Mouse (Mus musculus): ENCODE measurements around the gene Phlda2.
A peak's percentile ranks its signal among the peaks of the same experiment; 100 is the strongest.
"Not testable (repeated sequence)": the region's sequence is repeated elsewhere in the genome, so short reads cannot be mapped to it uniquely, and the experiment has no call there.

Phlda2 gene

DNA sequence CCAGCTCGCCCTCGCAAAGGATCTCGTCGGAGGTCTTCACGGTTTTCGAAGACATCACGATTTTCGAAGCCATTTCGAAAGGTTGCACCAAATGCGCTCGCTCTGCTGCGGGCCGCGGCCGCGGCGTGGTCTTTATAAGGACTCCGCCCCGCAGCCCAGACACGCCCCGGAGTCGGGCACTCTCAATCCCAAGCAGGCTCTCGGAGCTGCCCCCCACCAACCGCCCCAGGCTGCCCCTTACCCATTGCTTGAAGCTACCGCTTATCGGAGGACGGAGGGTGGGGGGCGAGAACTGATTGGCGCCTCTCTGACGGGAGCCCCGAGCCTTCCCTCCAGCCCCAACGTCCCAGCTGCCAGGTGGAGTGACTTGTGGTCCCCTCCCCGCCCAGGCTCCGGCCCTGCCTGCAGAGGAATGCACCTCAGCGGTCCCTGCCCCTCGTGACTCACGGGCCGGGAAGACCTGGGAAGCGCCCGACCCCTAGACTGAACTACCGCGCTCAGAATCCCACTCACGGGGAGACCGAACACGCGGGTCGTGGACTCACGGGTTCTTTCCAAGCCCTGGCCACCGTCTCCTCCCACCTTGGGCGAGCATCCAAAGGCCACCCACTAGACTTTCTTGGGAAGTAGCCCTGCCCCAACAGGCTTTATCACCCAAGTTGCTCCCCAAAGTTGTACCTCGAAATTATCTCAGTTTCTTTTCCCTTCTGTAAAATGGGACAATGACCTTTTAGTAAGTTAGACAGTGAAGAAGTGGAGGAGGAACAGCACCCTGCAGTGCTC is at the start of gene Phlda2:
TSS of gene Phlda2 (minus strand) at position 733 of the 783 bp plus-strand sequence.
- DNase-seq (ENCODE audit: low spot score in 2 of 2), result peak; percentile 33 to 46

DNA sequence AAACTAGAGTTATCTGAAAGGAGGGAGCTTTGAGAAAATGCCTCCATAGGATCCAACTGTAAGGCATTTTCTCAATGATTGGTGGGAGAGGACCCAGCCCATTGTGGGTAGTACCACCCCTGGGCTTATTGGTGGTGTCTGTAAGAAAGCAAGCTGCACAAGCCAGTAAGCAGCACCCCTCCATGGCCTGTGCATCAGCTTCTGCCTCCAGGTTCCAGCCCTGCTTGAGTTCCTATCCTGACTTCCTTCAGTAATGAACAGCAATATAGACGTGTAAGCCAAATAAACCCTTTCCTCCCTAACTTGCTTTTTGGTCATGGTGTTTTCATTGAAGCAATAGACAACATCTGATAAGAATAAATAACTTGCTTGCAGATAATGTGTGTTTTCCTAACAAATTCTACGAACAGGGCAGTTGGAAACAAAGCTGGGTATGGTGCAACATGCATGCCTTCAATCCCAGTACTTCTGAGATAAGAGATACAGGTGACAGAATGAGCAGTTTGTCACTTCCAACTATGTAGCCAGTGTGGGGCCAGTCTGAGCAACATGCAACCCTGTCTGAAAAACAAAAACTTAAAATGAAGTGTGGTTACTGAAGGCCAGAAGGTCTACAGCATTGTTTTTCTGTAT is 46.8 kb upstream of the Phlda2 start:
- DNase-seq (ENCODE audit: low spot score in 2 of 2), result no peak

GRCm38 (mm10) chr7:143548976-143549457 is 46.1 kb upstream of the Phlda2 start, which contains the start of gene Nap1l4:
Gene Nap1l4 (minus strand): TSS chr7:143549106.
- DNase-seq (ENCODE audit: low spot score in 2 of 2), result peak; percentile 99 to 100

DNA sequence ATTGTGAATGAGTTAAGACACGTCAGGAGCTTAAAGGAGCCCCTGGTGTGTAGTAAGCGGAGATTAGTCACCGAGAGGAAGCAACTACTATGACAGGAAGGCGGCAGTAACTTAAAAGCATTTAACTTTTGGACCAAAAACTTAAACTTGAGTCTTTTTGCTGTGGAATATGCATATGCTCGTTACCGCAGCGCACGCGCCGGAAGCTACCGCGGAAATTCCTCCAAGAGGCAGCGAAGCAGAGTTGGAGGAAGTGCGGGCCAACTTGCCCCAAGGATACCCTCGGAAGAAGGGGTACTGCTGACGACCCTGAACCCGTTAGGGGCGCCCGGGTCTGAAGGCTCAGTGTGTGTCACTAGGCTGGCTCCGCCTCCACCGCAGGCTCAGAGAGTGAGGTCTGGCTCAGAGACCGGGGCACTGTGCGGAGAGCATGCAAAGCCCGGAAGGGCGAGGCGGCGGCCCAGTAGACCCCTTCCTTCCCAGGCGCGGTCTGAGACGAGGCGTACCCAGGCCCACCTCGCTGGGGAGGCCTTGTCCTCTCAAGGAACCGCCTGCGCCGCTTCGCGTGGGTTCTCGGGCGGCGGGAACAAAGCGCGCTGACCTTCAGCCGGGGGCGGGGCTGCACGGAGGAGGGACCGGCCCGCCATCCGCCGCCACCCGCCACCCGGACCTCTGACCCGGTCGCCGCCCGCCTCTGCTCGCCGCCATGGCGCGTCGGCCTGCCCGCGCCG is 45.4 kb upstream of the Phlda2 start:
- no peak for DNase-seq (ENCODE audit: low spot score in 2 of 2)

- no peak for DNase-seq (ENCODE audit: low spot score in 2 of 2)
Measured at GRCm38 (mm10) chr7:143546554-143546953, 43.6 kb upstream of the Phlda2 start.

DNA sequence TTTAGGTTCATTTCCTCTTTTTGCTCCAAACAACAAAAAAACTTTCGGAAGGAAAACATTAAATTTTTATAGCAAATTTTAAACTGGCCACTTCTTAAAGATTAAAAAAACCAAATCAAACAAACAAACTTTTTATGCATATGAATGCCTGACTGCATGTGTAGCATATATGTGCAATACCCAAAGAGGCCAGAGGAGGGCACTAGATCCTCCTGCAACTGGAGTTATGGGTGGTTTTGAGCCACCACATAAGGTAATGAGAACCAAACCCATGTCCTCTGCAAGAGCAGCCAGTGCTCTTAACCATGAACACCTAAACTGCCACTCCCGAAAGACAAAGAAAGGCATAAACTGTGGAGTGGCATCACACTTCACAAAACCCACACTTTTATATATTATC is 41.4 kb upstream of the Phlda2 start:
- no peak for DNase-seq (ENCODE audit: low spot score in 2 of 2)

GRCm38 (mm10) chr7:143538671-143539070 is 35.7 kb upstream of the Phlda2 start:
- no peak for DNase-seq (ENCODE audit: low spot score in 2 of 2)

DNA sequence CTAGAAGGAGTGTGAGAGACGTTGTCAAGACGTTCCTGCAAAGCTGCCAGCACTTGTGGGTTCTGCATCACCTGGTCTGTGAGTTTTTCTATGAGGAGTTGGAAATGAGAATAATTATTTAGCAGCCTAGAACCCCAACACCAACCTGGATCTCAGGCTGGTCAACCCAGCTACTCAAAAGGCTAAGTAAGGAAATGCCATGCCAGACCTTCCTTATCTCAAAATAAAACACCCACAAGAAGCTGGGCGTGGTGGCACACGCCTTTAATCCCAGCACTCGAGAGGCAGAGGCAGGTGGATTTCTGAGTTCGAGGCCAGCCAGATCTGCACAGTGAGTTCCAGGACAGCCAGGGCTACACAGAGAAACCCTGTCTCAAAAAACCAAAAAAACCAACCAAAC is 35.3 kb upstream of the Phlda2 start:
- not testable (repeated sequence) for DNase-seq (ENCODE audit: low spot score in 2 of 2)

DNA sequence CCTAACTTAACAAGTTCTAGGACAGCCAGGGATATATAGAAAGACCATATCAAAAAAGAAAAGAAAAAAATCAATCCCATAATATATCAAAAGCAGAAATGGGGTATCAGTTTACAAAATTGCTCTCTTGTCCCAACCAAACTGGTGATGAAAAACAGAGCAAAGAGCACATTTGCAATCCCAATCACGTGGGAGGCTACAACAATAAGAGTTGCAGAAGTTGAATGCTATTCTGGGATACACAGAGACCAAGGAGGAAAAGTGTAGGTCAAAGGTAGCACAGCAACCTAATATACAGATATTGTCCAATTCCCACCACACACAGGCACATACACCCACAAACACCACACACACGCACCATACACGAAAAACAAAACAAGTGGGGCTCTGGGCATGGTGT is 33.3 kb upstream of the Phlda2 start:
- DNase-seq (ENCODE audit: low spot score in 2 of 2), result no peak

DNA sequence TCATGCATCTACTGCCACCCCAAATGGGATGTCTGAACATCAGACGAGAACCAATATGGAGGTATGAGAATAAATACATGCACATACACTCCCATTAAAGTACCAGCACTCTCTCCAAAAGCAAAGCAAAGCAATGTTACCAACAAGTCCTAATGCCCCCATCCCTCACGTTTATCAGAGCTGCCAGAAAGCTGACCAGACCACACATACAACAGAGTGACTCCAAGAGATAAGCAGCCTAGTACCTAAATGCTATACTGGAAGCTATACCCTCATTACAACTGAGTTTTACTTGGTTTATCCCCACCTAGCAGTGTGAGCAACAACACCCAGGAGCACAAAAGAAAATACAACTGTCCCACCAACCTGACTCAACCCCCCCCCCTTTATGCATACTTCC is 30.3 kb upstream of the Phlda2 start:
- no peak for DNase-seq (ENCODE audit: low spot score in 2 of 2)

DNA sequence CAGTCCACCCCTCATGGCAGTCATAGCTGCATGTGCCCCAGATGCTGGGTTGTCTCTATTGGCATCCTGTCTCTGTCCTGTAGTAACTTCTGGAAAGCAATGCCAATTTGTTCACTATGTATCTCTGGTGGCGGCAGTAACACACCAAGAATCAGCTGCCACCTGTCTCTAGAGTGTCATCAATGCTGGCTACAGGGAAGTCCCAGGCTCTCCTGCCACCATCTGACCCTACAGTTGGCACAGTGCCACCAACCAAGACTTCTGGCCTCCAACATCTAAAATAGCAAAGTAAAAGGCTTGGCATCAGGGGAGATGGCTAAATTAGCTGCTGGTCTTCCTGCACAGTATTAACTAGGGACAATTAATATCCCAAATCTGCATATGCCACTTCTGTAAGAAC is 29.5 kb upstream of the Phlda2 start:
- no peak for DNase-seq (ENCODE audit: low spot score in 2 of 2)

GRCm38 (mm10) chr7:143519333-143519732 is 16.4 kb upstream of the Phlda2 start:
- DNase-seq (ENCODE audit: low spot score in 2 of 2), result no peak

- DNase-seq (ENCODE audit: low spot score in 2 of 2), result no peak
Measured at GRCm38 (mm10) chr7:143514416-143514768, 11.4 kb upstream of the Phlda2 start.

DNA sequence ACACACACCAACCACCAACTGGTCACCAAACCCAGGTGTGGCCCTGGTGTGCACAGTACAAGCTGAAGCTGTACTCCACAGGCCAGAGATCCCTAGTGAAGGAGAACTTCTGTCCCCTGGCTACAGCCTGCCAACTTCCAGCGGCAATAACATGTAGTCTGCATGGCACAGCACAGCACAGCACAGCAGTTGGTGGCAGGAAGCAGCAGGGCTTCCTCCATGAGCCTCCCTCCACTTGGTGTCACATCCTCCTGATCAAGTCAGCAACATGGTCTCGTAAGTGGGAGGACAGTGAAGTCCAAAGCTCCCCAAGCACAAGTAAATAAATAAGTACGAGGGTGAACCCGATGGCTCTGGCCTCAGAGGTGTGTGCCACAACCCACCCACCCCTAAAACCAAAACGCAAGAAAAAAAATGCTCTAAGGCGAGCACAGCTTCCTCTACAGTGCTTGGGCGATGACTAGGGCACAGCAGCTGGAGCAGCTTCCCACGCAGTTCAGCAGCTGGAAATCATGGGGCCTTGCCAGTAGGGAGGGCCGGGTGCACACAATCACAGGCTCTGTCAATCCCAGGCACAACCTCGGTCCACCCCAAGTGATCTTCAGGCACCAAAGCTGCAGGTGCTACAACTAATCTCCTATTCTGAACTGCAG is 10.9 kb upstream of the Phlda2 start:
- no peak for DNase-seq (ENCODE audit: low spot score in 2 of 2)

DNA sequence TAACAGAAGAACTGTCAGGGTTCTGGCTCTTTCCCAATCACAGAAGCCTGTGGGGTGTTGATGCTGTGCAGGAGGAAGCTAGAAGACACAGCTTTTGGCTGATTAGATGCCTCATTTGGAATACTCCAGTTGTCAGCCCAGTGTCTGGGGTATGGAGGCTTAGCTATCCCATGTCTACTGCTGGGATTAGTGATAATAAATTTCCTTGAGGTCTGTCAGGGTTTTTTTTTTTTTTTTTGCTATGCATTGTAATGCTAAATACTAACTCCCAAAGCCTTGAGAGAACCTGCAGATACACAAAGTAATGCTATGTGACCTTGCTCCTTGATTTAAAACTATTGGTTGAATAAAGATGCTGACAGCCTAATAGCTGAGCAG is 8.4 kb upstream of the Phlda2 start:
- no peak for DNase-seq (ENCODE audit: low spot score in 2 of 2)

DNA sequence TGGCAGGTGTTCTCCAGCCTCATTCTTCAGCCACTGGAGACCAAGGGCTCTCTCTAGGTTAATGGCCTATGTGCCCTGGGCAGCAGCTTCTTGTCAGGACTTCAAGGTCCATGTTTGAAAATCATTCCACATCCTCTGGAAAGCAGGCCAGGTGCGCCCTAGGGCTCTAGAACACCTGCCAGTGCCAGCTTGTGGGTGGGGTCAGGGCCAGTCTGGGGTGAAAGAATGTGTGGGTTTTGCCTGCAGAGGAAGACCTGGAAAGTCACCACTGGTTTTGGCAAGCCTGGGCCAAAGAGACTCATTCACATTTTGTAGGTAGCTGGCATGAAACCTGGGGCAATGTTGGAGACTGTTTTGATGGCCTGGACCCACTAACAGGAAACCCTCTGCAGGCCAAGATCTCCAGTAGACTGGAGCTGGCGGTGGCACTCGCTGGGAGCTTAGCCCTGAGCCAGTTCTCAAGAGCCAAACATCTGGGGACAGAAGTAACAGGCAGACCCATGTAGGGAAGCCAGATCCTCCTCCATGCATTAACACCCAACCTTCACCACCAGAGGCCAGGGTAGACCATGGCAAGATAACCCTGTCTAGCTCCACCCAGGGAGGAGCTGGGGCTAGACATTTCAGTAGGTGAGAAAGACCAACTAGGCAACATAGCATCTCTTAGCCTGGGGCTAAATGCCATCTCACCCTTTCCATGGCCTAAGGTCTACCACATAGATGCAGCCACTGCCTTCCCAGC is 7.8 kb upstream of the Phlda2 start:
- no peak for DNase-seq (ENCODE audit: low spot score in 2 of 2)

- DNase-seq (ENCODE audit: low spot score in 2 of 2), result no peak
Measured at GRCm38 (mm10) chr7:143509566-143509965, 6.6 kb upstream of the Phlda2 start.

DNA sequence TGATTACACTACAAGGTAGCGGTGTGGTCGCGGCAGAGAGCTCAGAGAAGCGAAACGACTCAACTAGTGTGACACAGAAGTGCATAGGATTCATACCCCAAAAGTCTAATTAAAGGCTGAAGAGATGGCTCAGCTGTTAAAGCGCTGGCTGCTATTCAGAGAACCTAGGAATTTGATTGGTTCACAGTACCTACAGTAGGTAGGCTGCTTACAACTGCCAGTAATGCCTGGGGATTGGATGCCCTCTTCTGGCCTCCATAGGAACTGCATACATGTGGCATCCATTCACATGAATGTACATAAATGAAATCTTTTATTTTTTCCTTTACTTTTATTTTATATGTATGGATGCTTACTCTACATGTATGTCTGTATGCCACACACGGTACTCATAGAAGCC is 3.7 kb upstream of the Phlda2 start:
- DNase-seq (ENCODE audit: low spot score in 2 of 2), result peak; percentile 48 to 49

- no peak for DNase-seq (ENCODE audit: low spot score in 2 of 2)
Measured at GRCm38 (mm10) chr7:143506271-143506670, 3.3 kb upstream of the Phlda2 start.

DNA sequence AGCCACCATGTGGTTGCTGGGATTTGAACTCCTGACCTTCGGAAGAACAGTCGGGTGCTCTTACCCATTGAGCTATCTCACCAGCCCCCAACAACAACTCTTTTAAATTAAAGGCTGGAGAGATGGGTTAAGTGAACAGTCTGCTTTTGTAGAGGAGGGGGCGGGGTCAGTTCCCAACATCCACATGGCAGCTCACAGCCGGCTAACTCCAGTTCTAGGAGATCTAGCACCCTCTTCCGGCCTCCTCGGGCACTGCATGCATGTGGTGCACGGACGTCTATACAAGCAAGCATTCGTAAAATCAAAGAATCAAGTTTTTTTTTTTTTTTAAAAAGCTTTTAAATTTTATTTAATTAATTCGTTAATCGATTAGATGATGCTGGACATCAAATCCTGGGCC is 2.9 kb upstream of the Phlda2 start:
- peak; percentile 73 to 77 for DNase-seq (ENCODE audit: low spot score in 2 of 2)

DNA sequence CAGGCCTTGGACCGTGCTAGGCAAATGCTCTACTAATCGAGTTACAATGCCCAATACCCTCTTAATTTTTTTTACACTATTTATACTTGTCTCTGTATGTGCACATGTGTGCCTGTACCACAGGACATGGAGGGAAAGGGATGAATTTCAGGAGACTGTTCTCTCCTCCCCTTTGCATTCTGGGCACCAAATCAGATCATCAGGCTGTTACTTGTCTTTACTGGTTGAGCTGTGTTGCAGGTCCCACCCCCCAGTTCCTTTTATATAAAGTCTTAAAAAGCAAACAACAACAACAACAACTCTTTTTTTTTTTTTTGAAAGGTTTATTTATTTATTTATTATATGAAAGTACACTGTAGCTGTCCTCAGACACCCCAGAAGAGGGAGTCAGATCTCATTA is 2.5 kb upstream of the Phlda2 start:
- DNase-seq (ENCODE audit: low spot score in 2 of 2), result no peak
